Comparison of ENCODE assay signal across 16 mouse cellular contexts in genomic region chr10:68097821-68098675, GRCm38 (mm10).
"Had no signal": no experiment of that assay in that cellular context is flagged by ENCODE, and none has a peak within 500 bp of the region (broad histone marks: within the 10 kb centered on the region; RNA-seq: fewer than 3 reads in every experiment).

No protein-coding gene starts in this region.

- H3K27me3 ChIP-seq: limb, embryonic 12.5 days; liver, embryonic 15.5 days; neural tube, embryonic 13.5 days had no signal

- ATAC-seq: lung, postnatal 0 days had no signal

- DNase-seq: kidney, adult 11 months; kidney, postnatal 10 days; kidney, postnatal 4 days; lung, adult 2 months; lung, postnatal 4 days; midbrain, embryonic 14.5 days; retina, postnatal 1 day; right cerebral cortex, postnatal 4 days; spleen, adult 18-20 months; thymus, adult 18-20 months; thymus, postnatal 25 days had no signal

- H3K9me3 ChIP-seq: limb, embryonic 12.5 days; liver, embryonic 15.5 days; neural tube, embryonic 13.5 days had no signal

- H3K4me3 ChIP-seq: layer of hippocampus, adult 2 months; limb, embryonic 12.5 days; liver, embryonic 15.5 days; neural tube, embryonic 13.5 days had no signal

- H3K4me1 ChIP-seq: liver, embryonic 15.5 days; neural tube, embryonic 13.5 days had no signal
